Mouse (Mus musculus) forebrain, embryonic 15.5 days (tissue): ENCODE measurements around the gene Rspo1. TPM values are rescaled to one million over a fixed set of nuclear protein-coding genes. Genes with fewer than 3 reads are reported as not detected.

Experiments used
- ATAC-seq: fragments of 200-750 bp; cut with Nextera tagmentation; replicated peaks from 2 replicates; pipeline ENCODE4 v1.8.0; 2017; ENCODE audit warnings: mild to moderate bottlenecking, moderate TSS enrichment, moderate library complexity
- H3K27ac ChIP-seq: fragments of 300-500 bp; sonication (generic); replicated peaks from 2 replicates; pipeline ENCODE4 v1.5.1; 2015; ENCODE audit warnings: mild to moderate bottlenecking, inconsistent platforms
- H3K27me3 ChIP-seq: fragments of 300-500 bp; sonication (generic); 2 replicates; pipeline ENCODE4 v1.6.1; 2015; ENCODE audit warnings: inconsistent platforms
- H3K36me3 ChIP-seq: fragments of 300-500 bp; sonication (generic); 2 replicates; pipeline ENCODE4 v1.6.1; 2015; ENCODE audit warnings: mild to moderate bottlenecking, inconsistent platforms
- H3K4me1 ChIP-seq: fragments of 300-500 bp; sonication (generic); 2 replicates; pipeline ENCODE4 v1.6.1; 2015; ENCODE audit warnings: inconsistent platforms
- H3K4me2 ChIP-seq: fragments of 300-500 bp; sonication (generic); replicated peaks from 2 replicates; pipeline ENCODE4 v1.6.1; 2015; ENCODE audit warnings: mild to moderate bottlenecking, inconsistent platforms
- H3K4me3 ChIP-seq: fragments of 300-500 bp; sonication (generic); 2 replicates; pipeline ENCODE4 v1.5.1; 2015; ENCODE audit warnings: mild to moderate bottlenecking, inconsistent platforms
- H3K9ac ChIP-seq: fragments of 300-500 bp; sonication (generic); replicated peaks from 2 replicates; pipeline ENCODE4 v1.6.1; 2015; ENCODE audit warnings: mild to moderate bottlenecking, inconsistent platforms
- H3K9me3 ChIP-seq: fragments of 300-500 bp; sonication (generic); 2 replicates; pipeline ENCODE4 v1.6.1; 2016; ENCODE audit warnings: inconsistent platforms
- WGBS: fragments of 180-500 bp; shearing (Covaris S2); methylation state at CpG from one replicate; pipeline ENCODE4 v1.1.7; 2015; ENCODE audit warnings: mixed read lengths; 5-methylcytosine and 5-hydroxymethylcytosine counted together
- polyA plus RNA-seq: library from polyadenylated mRNA; unstranded; fragments of >200 nt; fragmentation: Nextera tagmentation; extraction: Ambion mirVana; gene quantifications from 2 replicates; pipeline ENCODE4 v1.2.1, GENCODE M21; 2015

The Rspo1 gene
- polyA plus RNA-seq, 1 experiment from 2014 or later = 4.5 TPM

DNA sequence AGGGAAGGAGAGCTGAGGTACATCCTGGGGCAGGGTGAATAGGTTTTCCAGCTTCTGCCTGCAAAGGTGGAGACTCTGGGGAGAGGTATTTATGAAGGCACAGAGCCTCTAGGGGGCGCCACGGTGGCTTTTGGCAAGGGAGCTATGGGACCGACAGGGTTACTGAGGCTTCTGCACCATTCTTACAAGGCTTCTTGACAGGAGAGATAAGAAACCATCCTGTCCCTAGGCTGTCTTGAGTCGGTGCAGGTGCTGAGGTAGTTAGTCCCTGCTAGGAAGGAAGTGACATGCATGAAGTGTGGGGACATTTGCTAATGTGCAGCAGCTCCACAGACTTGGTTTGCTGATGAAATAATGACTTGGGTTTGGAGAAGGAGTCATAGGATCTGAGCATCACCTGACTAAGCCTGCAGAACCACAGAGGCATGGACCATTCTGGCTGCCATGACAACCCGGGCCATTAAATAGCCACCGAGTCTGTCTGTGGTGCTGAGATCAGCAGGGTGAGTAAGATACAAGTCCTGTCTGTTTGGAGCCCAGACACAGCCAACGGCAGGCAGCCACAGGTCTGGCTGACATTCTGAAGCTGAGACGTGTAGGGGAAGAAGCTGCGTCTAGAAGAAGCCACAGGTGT is 2.2 kb upstream of the Rspo1 start:
- H3K27me3 ChIP-seq = peaks cover 51% of the 10 kb centered on the region
- 16% methylated on average over 9 of the region's 9 CpGs for WGBS
- peaks cover 17% of the 10 kb centered on the region for H3K4me1 ChIP-seq
- no peaks in the 10 kb centered on the region for H3K36me3 ChIP-seq
- no peak for ATAC-seq
- no peaks in the 10 kb centered on the region for H3K9me3 ChIP-seq
- H3K27ac ChIP-seq = no peak overlapping the region
- no peak overlapping the region for H3K9ac ChIP-seq
- H3K4me3 ChIP-seq = no peak overlapping the region
- no peak overlapping the region for H3K4me2 ChIP-seq

DNA sequence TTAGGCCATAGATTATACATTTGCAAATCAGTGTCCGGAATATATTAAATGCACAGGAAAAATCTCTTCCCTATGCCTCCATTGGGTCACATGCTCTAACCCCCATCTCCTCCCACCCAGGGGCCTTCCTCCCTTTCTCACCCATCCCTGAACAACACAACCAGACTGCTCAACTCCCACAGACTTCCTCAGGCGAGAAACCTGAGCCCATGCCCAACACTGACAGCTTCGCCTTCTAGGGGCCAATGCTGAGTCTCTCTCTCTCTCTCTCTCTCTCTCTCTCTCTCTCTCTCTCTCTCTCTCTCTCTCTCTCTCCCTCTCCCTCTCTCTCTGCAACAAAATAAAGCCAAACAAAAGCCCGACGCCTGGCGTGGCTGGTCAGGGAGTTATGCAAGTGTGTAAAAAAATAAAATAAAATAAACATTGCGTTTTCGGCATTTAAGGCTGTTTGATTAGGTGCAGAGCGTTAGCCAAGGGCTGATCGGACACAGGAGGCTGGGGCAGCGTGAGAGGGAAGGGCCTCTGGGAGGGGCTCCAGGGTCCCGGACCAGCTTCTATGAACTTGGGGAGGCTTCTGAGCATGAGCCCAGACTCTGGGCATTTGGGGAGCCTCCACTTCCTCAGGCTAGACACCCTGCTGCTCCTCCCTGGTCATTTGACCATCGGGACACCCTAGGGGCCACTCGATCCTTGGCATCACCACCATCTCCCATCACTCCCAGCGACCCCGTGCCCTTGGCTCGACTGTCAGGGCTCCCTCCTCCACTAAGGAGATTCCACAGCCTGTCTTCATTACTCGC is 1.2 kb upstream of the Rspo1 start:
- H3K27ac ChIP-seq = no peak overlapping the region
- no peak overlapping the region for H3K9ac ChIP-seq
- no peak overlapping the region for H3K4me3 ChIP-seq
- 10% methylated on average over 18 of the region's 18 CpGs for WGBS
- no peaks in the 10 kb centered on the region for H3K36me3 ChIP-seq
- peaks cover 59% of the 10 kb centered on the region for H3K27me3 ChIP-seq
- H3K4me1 ChIP-seq = peaks cover 19% of the 10 kb centered on the region
- H3K9me3 ChIP-seq = no peaks in the 10 kb centered on the region
- ATAC-seq = no peak
- no peak overlapping the region for H3K4me2 ChIP-seq

DNA sequence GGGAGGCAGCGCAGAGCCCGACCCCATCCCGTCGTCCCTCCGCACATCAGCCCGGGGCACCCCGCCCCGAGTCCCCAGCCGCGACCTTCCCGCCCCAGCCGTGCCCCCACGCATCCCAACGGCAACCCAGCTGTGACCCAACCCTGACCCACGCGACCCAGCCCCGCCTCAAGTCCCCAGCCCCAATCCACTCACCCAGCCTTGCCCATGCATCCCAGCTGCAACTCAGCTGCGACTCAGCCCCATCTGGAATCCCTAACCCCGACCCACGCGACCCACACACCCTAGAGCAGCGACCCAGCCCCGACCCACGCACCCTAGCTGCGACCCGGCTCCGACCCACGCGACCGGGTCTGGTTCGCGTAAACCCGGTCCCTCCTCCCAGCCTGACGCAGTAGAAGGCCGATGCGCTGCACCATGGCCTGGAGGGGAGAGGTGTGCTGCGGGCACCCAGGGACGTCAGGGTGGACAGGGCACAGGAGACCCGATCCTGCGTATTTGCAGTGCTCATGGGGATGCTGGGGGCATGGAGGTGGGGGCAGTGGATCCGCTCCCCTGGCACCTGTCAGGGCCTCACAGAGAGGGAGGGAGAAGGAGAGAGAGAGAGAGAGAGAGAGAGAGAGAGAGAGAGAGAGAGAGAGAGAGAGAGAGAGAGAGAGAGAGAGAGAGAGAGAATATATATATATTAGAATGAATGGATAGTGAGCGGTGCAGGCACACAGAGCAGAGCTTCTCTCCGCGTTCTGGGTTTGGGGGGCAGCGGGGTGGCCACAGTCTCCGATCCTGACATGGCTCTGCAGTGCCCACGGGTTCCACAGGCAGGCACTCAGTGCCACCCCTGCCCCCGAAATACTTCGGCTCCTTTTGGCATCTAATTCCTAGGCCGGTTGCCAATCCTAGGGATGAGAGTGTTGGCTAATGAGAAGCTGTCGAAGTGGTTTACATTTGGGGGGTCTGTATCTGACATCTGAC is 795 bp downstream of the Rspo1 start:
- 2% methylated on average over 51 of the region's 51 CpGs for WGBS
- H3K9me3 ChIP-seq = no peaks in the 10 kb centered on the region
- ATAC-seq = no peak
- H3K4me3 ChIP-seq = peak overlapping the region; percentile 40
- no peak overlapping the region for H3K27ac ChIP-seq
- no peaks in the 10 kb centered on the region for H3K36me3 ChIP-seq
- no peak overlapping the region for H3K9ac ChIP-seq
- H3K27me3 ChIP-seq = peaks cover 75% of the 10 kb centered on the region
- H3K4me1 ChIP-seq = peaks cover 21% of the 10 kb centered on the region
- peak overlapping the region; percentile 51 for H3K4me2 ChIP-seq

DNA sequence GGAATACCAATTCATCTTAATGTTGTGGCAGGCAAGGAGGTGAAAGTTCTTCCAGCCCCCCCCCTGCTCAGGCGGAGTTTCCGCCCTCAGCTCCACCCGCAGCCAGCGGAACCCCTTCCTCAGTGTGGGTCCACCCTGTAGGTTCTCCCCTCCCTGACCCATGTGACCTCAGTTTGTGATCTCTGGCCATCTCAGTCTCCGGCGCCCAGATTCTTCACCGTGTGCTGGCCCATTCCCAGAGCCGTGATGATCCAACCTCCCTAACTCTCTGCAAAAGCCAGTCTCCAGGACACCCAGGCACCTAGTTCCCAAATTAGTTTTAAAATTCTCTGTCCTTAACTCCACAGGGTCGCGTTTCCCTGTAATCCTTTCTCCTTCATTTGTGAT is 1.5 kb downstream of the Rspo1 start:
- 8% methylated on average over 10 of the region's 10 CpGs for WGBS
- Histone ChIP-seq H3K4me3 (no peak overlapping the region), H3K9me3 (no peaks in the 10 kb centered on the region), H3K36me3 (no peaks in the 10 kb centered on the region), H3K9ac (no peak overlapping the region), H3K4me2 (no peak overlapping the region), H3K27ac (no peak overlapping the region), H3K27me3 (peaks cover 75% of the 10 kb centered on the region), H3K4me1 (peaks cover 21% of the 10 kb centered on the region)
- ATAC-seq = no peak

DNA sequence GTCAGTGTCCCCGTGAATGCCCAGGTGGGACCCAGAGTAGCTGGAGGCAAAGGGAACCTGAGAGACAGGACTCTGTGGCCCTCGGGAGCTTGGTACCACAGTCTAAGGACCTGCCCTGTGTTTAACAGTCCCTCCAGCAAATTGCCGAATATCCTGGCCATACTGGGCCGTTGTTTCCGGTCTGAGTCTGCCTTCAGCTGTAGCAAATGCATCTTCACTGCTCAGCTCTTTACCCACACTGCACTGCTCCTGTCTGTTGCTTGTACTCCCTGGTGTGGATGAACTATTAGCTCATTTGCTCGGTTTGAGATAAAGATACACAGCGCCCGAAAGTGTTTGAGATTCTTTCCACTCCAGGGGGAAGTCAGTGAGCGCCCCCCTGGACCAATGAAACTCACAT is 2.2 kb downstream of the Rspo1 start:
- no peak overlapping the region for H3K9ac ChIP-seq
- no peak for ATAC-seq
- peaks cover 21% of the 10 kb centered on the region for H3K4me1 ChIP-seq
- no peaks in the 10 kb centered on the region for H3K9me3 ChIP-seq
- H3K27ac ChIP-seq = no peak overlapping the region
- no peaks in the 10 kb centered on the region for H3K36me3 ChIP-seq
- no peak overlapping the region for H3K4me2 ChIP-seq
- H3K4me3 ChIP-seq = no peak overlapping the region
- WGBS = 22% methylated on average over 9 of the region's 9 CpGs
- H3K27me3 ChIP-seq = peaks cover 75% of the 10 kb centered on the region

DNA sequence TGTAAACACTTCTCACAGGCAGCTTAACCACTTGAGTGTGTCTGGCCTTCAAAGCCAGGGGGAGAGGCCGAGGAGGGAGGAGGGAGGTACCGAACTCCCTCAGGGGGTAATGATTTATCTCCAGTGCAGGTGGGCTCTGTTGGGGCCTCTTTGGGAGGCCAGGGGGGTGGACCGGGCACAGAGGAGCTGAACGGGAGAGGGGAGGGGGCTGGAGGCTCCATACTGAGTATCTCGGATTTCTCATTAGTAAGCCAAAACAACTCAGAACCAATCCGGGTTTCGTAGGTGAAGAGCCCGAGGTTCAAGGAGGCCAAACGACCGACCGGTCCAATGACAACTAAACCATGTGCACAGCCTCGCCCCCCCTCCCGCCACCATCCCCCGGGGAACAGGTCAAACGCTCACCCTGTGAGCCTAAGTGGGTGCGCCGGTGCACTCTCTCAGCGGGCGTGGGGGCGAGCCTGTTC is 3.6 kb downstream of the Rspo1 start:
- peaks cover 63% of the 10 kb centered on the region for H3K27me3 ChIP-seq
- H3K9me3 ChIP-seq = no peaks in the 10 kb centered on the region
- no peak for ATAC-seq
- WGBS = 5% methylated on average over 20 of the region's 20 CpGs
- no peak overlapping the region for H3K4me2 ChIP-seq
- H3K4me1 ChIP-seq = peaks cover 21% of the 10 kb centered on the region
- no peak overlapping the region for H3K4me3 ChIP-seq
- H3K36me3 ChIP-seq = no peaks in the 10 kb centered on the region
- H3K9ac ChIP-seq = no peak overlapping the region
- H3K27ac ChIP-seq = no peak overlapping the region

DNA sequence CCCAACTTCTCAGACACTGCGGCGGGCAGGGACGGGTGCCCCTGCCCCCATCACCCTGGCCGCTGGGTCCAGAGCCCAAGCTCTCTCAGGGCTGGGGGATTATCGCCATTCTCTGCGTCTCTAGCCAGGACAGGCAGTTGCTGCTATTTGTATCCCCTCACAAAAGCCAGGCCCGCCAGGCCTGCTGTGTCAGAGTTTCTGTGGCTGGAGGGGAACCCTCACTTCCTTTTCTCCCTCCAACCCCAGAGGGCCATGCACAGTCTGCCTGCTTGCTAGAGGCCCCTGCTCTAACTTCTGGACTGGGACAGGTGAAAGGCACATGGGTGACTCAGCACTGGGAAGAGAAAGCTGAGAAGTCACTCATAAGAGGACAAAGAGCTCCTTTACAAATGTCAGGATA is 4.1 kb downstream of the Rspo1 start:
- Histone ChIP-seq H3K9me3 (no peaks in the 10 kb centered on the region), H3K36me3 (no peaks in the 10 kb centered on the region), H3K9ac (no peak overlapping the region), H3K4me2 (no peak overlapping the region), H3K27ac (no peak overlapping the region), H3K27me3 (peaks cover 58% of the 10 kb centered on the region), H3K4me1 (peaks cover 21% of the 10 kb centered on the region), H3K4me3 (no peak overlapping the region)
- 5% methylated on average over 7 of the region's 7 CpGs for WGBS
- ATAC-seq = no peak

DNA sequence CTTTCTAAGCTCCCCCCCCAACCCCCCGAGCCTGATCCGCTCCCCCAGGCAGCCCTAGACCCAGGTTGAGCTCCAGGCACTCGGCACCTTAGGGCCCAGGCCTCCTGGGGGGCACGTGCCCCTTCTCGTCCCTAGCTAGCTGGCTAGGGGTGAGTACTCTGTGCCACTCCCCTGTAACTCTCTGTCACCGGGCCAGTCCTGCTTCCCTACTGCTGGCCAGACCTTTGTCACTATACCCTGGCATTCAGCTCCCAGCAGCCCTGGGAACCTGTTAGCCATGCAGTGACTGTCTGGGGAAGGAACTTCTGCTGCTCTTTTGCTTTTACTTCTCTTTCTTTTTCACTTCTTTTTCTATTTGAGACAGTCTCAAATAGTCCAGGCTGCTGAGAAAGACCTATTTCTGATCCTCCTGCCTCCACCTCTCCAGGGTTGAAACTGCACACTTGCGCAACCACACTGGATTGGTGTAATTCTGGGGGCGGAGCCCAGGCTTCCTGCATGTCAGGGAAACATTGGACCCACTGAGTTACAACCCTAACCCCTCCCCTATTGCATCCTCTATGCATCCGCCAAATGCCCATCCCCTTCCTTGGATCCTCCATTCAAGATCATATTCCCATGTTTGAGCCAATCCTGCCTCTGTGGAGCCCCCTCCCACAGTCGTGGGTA is 11.4 kb downstream of the Rspo1 start:
- Histone ChIP-seq H3K9ac (no peak overlapping the region), H3K27me3 (no peaks in the 10 kb centered on the region), H3K27ac (no peak overlapping the region), H3K4me1 (no peaks in the 10 kb centered on the region), H3K9me3 (no peaks in the 10 kb centered on the region), H3K4me3 (no peak overlapping the region), H3K36me3 (no peaks in the 10 kb centered on the region), H3K4me2 (no peak overlapping the region)
- no peak for ATAC-seq
- 82% methylated on average over 10 of the region's 10 CpGs for WGBS

DNA sequence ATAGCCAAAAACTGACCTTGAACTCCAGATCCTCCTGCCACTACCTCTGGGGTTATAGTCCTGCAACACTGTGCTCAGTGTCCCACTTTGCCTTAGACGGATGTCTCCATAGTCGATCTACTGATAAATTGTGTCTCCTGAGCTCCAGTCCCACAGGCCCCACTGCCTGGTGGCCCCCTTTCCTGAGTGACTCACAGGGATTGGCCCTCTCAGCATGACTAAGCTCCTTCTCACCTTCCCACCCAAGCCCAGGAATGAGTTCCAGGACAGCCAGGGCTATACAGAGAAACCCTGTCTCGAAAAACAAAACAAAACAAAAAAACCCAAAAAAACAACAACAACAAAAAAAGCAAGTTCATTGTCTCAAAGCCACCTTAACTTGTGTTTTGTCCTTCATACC is 13.3 kb downstream of the Rspo1 start:
- no peak overlapping the region for H3K27ac ChIP-seq
- H3K9me3 ChIP-seq = no peaks in the 10 kb centered on the region
- WGBS = 84% methylated on average over 3 of the region's 3 CpGs
- H3K36me3 ChIP-seq = no peaks in the 10 kb centered on the region
- no peak overlapping the region for H3K4me2 ChIP-seq
- H3K4me1 ChIP-seq = no peaks in the 10 kb centered on the region
- ATAC-seq = no peak
- no peaks in the 10 kb centered on the region for H3K27me3 ChIP-seq
- H3K9ac ChIP-seq = no peak overlapping the region
- no peak overlapping the region for H3K4me3 ChIP-seq

DNA sequence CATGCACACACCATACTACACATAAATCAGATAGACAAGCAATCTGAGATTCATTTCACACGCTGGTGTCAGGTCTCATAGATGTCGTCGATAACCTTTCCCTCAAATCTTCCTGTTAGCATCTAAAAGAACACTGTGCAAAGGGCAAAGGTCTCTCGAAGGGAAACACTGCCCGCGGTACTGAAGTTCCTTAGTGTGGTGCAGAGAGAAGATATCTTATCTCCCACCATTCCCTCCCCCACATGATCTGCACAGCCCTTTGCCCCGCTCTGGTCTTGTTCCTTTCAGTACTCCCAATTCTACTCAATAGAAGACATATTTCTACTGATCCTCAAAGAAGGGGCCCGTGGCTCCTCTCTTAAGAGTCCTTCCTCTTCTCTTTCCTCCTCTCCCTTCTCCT is 16.7 kb downstream of the Rspo1 start:
- Histone ChIP-seq H3K27me3 (no peaks in the 10 kb centered on the region), H3K27ac (no peak overlapping the region), H3K4me3 (no peak overlapping the region), H3K36me3 (no peaks in the 10 kb centered on the region), H3K4me1 (no peaks in the 10 kb centered on the region), H3K9me3 (no peaks in the 10 kb centered on the region), H3K9ac (no peak overlapping the region), H3K4me2 (no peak overlapping the region)
- ATAC-seq = no peak
- 90% methylated on average over 8 of the region's 8 CpGs for WGBS

DNA sequence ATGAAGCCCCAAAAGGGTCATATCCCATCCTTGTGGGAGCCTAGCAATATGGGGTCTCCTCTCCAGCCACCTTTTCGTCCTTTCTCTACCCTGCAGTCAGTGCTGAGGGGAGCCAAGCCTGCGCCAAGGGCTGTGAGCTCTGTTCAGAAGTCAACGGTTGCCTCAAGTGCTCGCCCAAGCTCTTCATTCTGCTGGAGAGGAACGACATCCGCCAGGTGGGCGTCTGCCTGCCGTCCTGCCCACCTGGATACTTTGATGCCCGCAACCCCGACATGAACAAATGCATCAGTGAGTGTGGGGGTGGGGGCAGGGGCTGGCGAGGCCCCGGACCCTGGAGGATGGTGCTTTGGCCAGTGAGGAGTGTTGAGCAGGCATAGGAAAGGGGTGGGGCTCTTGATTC is 18.7 kb downstream of the Rspo1 start:
- no peak overlapping the region for H3K4me3 ChIP-seq
- no peaks in the 10 kb centered on the region for H3K36me3 ChIP-seq
- no peak overlapping the region for H3K27ac ChIP-seq
- ATAC-seq = no peak
- no peaks in the 10 kb centered on the region for H3K9me3 ChIP-seq
- H3K4me2 ChIP-seq = no peak overlapping the region
- H3K9ac ChIP-seq = no peak overlapping the region
- WGBS = 71% methylated on average over 12 of the region's 12 CpGs
- no peaks in the 10 kb centered on the region for H3K4me1 ChIP-seq
- H3K27me3 ChIP-seq = no peaks in the 10 kb centered on the region
